Mouse (Mus musculus): ENCODE results near the gene Mrpl55.

The Mrpl55 gene

GRCm38 (mm10) chr11:59163255-59164236 lies 38.7 kb upstream of the Mrpl55 start, which contains the start of gene Iba57:
TSS of gene Iba57 (minus strand) at chr11:59163739.
- TF ChIP-seq POU5F1 (IDR thresholded peaks at IDR 0.05; ENCODE audit: borderline replicate concordance, low read length) (no peak), NANOG (IDR thresholded peaks at IDR 0.05; ENCODE audit: borderline replicate concordance, low read length) (no peak), CTCF (conservative IDR thresholded peaks at IDR 0.05; ENCODE audit: low read length) (no peak)
- H3K4me1 ChIP-seq (replicated peaks; ENCODE audit: low read depth, low read length) = peaks cover 44% of the 10 kb centered on the region
- H3K36me3 ChIP-seq (ENCODE audit: insufficient read depth, low read length) = no peaks in the 10 kb centered on the region
- no peaks in the 10 kb centered on the region for H3K9me3 ChIP-seq (ENCODE audit: low read length)
- H3K27me3 ChIP-seq (ENCODE audit: insufficient read depth, low read length) = no peaks in the 10 kb centered on the region
- peak within 1 kb of the TSS; percentile 87 for H3K4me3 ChIP-seq (replicated peaks; ENCODE audit: low read length)

- Histone ChIP-seq H3K4me1 (replicated peaks; ENCODE audit: low read depth, low read length) (peaks cover 36% of the 10 kb centered on the region), H3K36me3 (ENCODE audit: insufficient read depth, low read length) (no peaks in the 10 kb centered on the region), H3K9me3 (ENCODE audit: low read length) (no peaks in the 10 kb centered on the region), H3K4me3 (replicated peaks; ENCODE audit: low read length) (peak overlapping the region; percentile 87), H3K27me3 (ENCODE audit: insufficient read depth, low read length) (no peaks in the 10 kb centered on the region)
- TF ChIP-seq CTCF (conservative IDR thresholded peaks at IDR 0.05; ENCODE audit: low read length) = no peak
- TF ChIP-seq NANOG (IDR thresholded peaks at IDR 0.05; ENCODE audit: borderline replicate concordance, low read length) = no peak
- TF ChIP-seq POU5F1 (IDR thresholded peaks at IDR 0.05; ENCODE audit: borderline replicate concordance, low read length) = no peak
Measured at GRCm38 (mm10) chr11:59164384-59164783, 37.9 kb upstream of the Mrpl55 start.

GRCm38 (mm10) chr11:59165616-59166241 lies 36.6 kb upstream of the Mrpl55 start:
- Histone ChIP-seq H3K4me1 (replicated peaks; ENCODE audit: low read depth, low read length) (peaks cover 30% of the 10 kb centered on the region), H3K9me3 (ENCODE audit: low read length) (no peaks in the 10 kb centered on the region), H3K4me3 (replicated peaks; ENCODE audit: low read length) (no peak overlapping the region), H3K27me3 (ENCODE audit: insufficient read depth, low read length) (no peaks in the 10 kb centered on the region), H3K36me3 (ENCODE audit: insufficient read depth, low read length) (no peaks in the 10 kb centered on the region)
- TF ChIP-seq CTCF (conservative IDR thresholded peaks at IDR 0.05; ENCODE audit: low read length) (no peak), POU5F1 (IDR thresholded peaks at IDR 0.05; ENCODE audit: borderline replicate concordance, low read length) (no peak), NANOG (IDR thresholded peaks at IDR 0.05; ENCODE audit: borderline replicate concordance, low read length) (no peak)

GRCm38 (mm10) chr11:59169807-59170206 lies 32.5 kb upstream of the Mrpl55 start:
- Histone ChIP-seq H3K4me1 (replicated peaks; ENCODE audit: low read depth, low read length) (peaks cover 10% of the 10 kb centered on the region), H3K4me3 (replicated peaks; ENCODE audit: low read length) (no peak overlapping the region), H3K27me3 (ENCODE audit: insufficient read depth, low read length) (peaks cover 18% of the 10 kb centered on the region), H3K36me3 (ENCODE audit: insufficient read depth, low read length) (no peaks in the 10 kb centered on the region), H3K9me3 (ENCODE audit: low read length) (no peaks in the 10 kb centered on the region)
- TF ChIP-seq CTCF (conservative IDR thresholded peaks at IDR 0.05; ENCODE audit: low read length) = no peak
- TF ChIP-seq POU5F1 (IDR thresholded peaks at IDR 0.05; ENCODE audit: borderline replicate concordance, low read length) = no peak
- TF ChIP-seq NANOG (IDR thresholded peaks at IDR 0.05; ENCODE audit: borderline replicate concordance, low read length) = no peak

- no peak overlapping the region for H3K4me3 ChIP-seq (replicated peaks; ENCODE audit: low read length)
- H3K4me1 ChIP-seq (replicated peaks; ENCODE audit: low read depth, low read length) = peaks cover 10% of the 10 kb centered on the region
- peaks cover 25% of the 10 kb centered on the region for H3K27me3 ChIP-seq (ENCODE audit: insufficient read depth, low read length)
- TF ChIP-seq POU5F1 (IDR thresholded peaks at IDR 0.05; ENCODE audit: borderline replicate concordance, low read length) = no peak
- TF ChIP-seq NANOG (IDR thresholded peaks at IDR 0.05; ENCODE audit: borderline replicate concordance, low read length) = no peak
- no peak for TF ChIP-seq CTCF (conservative IDR thresholded peaks at IDR 0.05; ENCODE audit: low read length)
- no peaks in the 10 kb centered on the region for H3K36me3 ChIP-seq (ENCODE audit: insufficient read depth, low read length)
- no peaks in the 10 kb centered on the region for H3K9me3 ChIP-seq (ENCODE audit: low read length)
Measured at GRCm38 (mm10) chr11:59170549-59170948, 31.7 kb upstream of the Mrpl55 start.

- no peaks in the 10 kb centered on the region for H3K36me3 ChIP-seq (ENCODE audit: insufficient read depth, low read length)
- no peak for TF ChIP-seq NANOG (IDR thresholded peaks at IDR 0.05; ENCODE audit: borderline replicate concordance, low read length)
- no peak for TF ChIP-seq POU5F1 (IDR thresholded peaks at IDR 0.05; ENCODE audit: borderline replicate concordance, low read length)
- TF ChIP-seq CTCF (conservative IDR thresholded peaks at IDR 0.05; ENCODE audit: low read length) = no peak
- H3K9me3 ChIP-seq (ENCODE audit: low read length) = no peaks in the 10 kb centered on the region
- H3K4me1 ChIP-seq (replicated peaks; ENCODE audit: low read depth, low read length) = peaks cover 9% of the 10 kb centered on the region
- H3K27me3 ChIP-seq (ENCODE audit: insufficient read depth, low read length) = peaks cover 62% of the 10 kb centered on the region
- H3K4me3 ChIP-seq (replicated peaks; ENCODE audit: low read length) = no peak overlapping the region
Measured at GRCm38 (mm10) chr11:59174189-59174838, 28.0 kb upstream of the Mrpl55 start.

- TF ChIP-seq CTCF (conservative IDR thresholded peaks at IDR 0.05; ENCODE audit: low read length) (no peak), NANOG (IDR thresholded peaks at IDR 0.05; ENCODE audit: borderline replicate concordance, low read length) (no peak), POU5F1 (IDR thresholded peaks at IDR 0.05; ENCODE audit: borderline replicate concordance, low read length) (no peak)
- peaks cover 67% of the 10 kb centered on the region for H3K27me3 ChIP-seq (ENCODE audit: insufficient read depth, low read length)
- peak overlapping the region; percentile 73 for H3K4me3 ChIP-seq (replicated peaks; ENCODE audit: low read length)
- peaks cover 9% of the 10 kb centered on the region for H3K4me1 ChIP-seq (replicated peaks; ENCODE audit: low read depth, low read length)
- peaks cover under 1% of the 10 kb centered on the region; the same call in 1 of the 2 replicates for H3K36me3 ChIP-seq (ENCODE audit: insufficient read depth, low read length)
- no peaks in the 10 kb centered on the region for H3K9me3 ChIP-seq (ENCODE audit: low read length)
Measured at GRCm38 (mm10) chr11:59176475-59176874, 25.8 kb upstream of the Mrpl55 start.

- TF ChIP-seq NANOG (IDR thresholded peaks at IDR 0.05; ENCODE audit: borderline replicate concordance, low read length) (no peak), POU5F1 (IDR thresholded peaks at IDR 0.05; ENCODE audit: borderline replicate concordance, low read length) (no peak), CTCF (conservative IDR thresholded peaks at IDR 0.05; ENCODE audit: low read length) (no peak)
- Histone ChIP-seq H3K4me3 (replicated peaks; ENCODE audit: low read length) (peak overlapping the region; percentile 73), H3K36me3 (ENCODE audit: insufficient read depth, low read length) (peaks cover 5% of the 10 kb centered on the region; the same call in 1 of the 2 replicates), H3K27me3 (ENCODE audit: insufficient read depth, low read length) (peaks cover 66% of the 10 kb centered on the region), H3K4me1 (replicated peaks; ENCODE audit: low read depth, low read length) (peaks cover 9% of the 10 kb centered on the region), H3K9me3 (ENCODE audit: low read length) (no peaks in the 10 kb centered on the region)
Measured at GRCm38 (mm10) chr11:59176921-59177320, 25.4 kb upstream of the Mrpl55 start.

Data from E14TG2a.4 (cell line).